Mouse (Mus musculus): Measurements from ENCODE around the gene Pinlyp.

GRCm38 (mm10) chr7:24537081-24537480 lies 8.8 kb downstream of the Pinlyp start:
- no peak for TF ChIP-seq GATA1 (IDR thresholded peaks at IDR 0.05; ENCODE audit: low read length)
- TF ChIP-seq TAL1 (IDR thresholded peaks at IDR 0.05; ENCODE audit: low read length), result no peak
